Mouse (Mus musculus) retina, adult 2 months (tissue): ENCODE data around the gene Areg.

ENCODE experiments used
- DNase-seq: peaks from one replicate; pipeline ENCODE4 v3.0.0-alpha.2; 2012; ENCODE audit warnings: low read depth, low spot score

Gene Areg

GRCm38 (mm10) chr5:91166601-91167000 is 27.2 kb downstream of the Areg start:
- no peak for DNase-seq

GRCm38 (mm10) chr5:91176397-91176796 is 37.0 kb downstream of the Areg start:
- DNase-seq, result no peak

- DNase-seq, result no peak
These were observed 55.2 kb downstream of the Areg start for GRCm38 (mm10) chr5:91194572-91194971.
